Mouse (Mus musculus): ENCODE measurements at regions not wholly inside any gene's neighbourhood (a gene's known extent, or its start where the extent isn't known, plus 50 kb on each side); places are given as distances from the start of the nearest gene placed in this dataset.

DNA sequence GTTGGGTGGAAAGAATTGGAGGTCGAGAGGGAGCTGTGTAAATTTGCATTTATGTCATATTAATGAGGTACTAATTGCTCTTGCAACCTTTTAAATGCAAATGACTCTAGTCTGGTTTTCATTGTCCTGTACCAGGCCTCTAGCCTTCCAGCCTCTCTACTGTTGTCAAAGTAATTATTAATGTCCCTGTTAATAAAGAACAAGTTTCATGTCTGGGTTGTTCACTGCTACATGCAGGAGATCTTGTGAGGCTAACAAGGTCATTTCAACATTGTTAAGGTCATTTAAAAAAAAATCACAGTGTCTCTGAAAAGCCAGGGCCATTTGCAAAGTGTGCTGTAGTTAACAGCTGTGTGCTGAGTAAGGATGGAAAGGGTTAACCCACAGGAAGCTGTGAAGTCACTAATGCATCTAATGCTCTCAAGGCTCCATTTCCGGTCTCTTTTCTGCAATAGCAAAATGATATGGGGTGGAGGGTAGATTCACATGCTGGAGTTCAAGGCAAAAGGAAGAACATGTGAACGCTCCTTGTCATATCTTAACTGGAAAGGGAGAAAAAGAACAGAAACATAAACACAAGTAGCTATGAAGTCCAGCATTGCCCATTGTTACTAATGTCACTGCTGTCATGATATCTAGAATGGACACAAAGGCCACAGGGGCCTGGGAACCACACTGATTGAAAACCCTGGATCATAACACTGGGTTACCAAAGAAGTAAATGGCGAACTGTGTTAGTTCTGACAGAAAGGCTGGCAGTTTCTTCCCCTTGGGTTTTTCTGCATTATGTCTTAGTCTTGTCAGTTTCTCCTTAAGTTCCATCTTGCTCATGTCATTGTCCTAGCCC, 197.5 kb upstream of the Id2 start:
- H3K27me3 ChIP-seq (replicated peaks), result no peaks in the 10 kb centered on the region
- no peak overlapping the region for H3K9ac ChIP-seq (ENCODE audit: insufficient read depth, low read depth)
- H3K36me3 ChIP-seq (replicated peaks in 1 of 2; ENCODE audit: control insufficient read depth in 1 of 2, insufficient read depth in 1 of 2, low read length in 1 of 2), result no peaks in the 10 kb centered on the region
- H3K4me1 ChIP-seq (ENCODE audit: control insufficient read depth in 1 of 2, insufficient read depth in 2 of 2), result peaks cover 0 to 10% of the 10 kb centered on the region in 2 experiments; a peak in 1 of 4 replicates
- no peak overlapping the region for H3K4me2 ChIP-seq (ENCODE audit: insufficient read depth, low read depth, poor library complexity, severe bottlenecking)
- no peak for DNase-seq (ENCODE audit: extremely low read depth)
- no peaks in the 10 kb centered on the region for H3K79me2 ChIP-seq (replicated peaks; ENCODE audit: control insufficient read depth, extremely low read depth, insufficient read depth, poor library complexity, severe bottlenecking)
- H3K27ac ChIP-seq (ENCODE audit: insufficient read depth, low read depth), result no peak overlapping the region
- in situ Hi-C loops (cut with MboI; ENCODE audit: low pct_ligation_motif_present, low pct_unique_long_range_greater_than_20kb, low sequenced_read_pairs) (no loop called here), dilution Hi-C loops (cut with MboI; ENCODE audit: extremely low pct_ligation_motif_present, extremely low pct_unique_long_range_greater_than_20kb, low sequenced_read_pairs) (no loop called here)
- H3K4me3 ChIP-seq (replicated peaks in 1 of 3; ENCODE audit: low read depth in 2 of 3, low read length in 2 of 3, poor library complexity in 1 of 3), result no peak overlapping the region
- TF ChIP-seq NRF1 (IDR thresholded peaks at IDR 0.05; ENCODE audit: low read depth, low read length) (no peak), ELF1 (IDR thresholded peaks at IDR 0.05; ENCODE audit: low read depth, low read length) (0 out of 2 replicates have a peak, but pooled peaks have one; percentile 16), CTCF (conservative IDR thresholded peaks at IDR 0.05 in 1 of 2, IDR thresholded peaks at IDR 0.05 in 1 of 2; ENCODE audit: low read depth in 2 of 2, low read length in 2 of 2) (no peak), BHLHE40 (IDR thresholded peaks at IDR 0.05; ENCODE audit: low read depth, low read length) (0 out of 2 replicates have a peak, but pooled peaks have one; percentile 20)
- no peaks in the 10 kb centered on the region for H3K9me3 ChIP-seq (replicated peaks; ENCODE audit: low read length)

DNA sequence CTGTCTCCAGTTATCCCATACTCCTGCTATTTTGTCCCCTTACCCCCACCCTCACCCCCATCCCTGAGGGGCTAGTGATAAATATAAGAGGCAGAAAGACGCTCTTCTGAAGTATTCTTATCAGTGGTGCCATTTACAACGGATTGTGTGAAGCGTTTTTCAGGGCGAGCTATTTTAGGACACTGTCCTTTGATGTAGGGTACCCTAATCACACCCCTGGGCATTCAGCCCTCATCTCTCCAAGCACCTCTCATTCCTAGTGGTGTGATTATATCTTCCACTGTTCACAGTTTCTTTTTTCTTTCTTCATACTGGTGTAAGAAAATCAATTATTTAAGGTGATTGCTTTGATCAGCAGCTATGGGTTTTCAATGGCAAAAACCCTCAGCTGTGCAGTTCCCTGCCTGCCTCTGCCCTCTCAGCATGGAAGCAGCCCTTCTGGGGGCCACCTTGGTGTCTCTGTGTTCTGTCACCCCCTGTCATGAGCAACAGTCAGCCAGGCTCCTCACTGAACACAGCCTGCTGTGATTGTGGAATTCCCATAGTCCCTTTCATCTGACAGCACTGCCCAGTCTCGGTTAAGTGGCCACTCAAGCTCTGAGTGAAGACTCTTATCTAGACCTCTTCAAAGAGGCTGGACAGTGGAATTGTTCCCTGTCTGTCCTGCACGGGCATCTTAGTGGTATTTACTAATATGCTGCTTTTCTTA, 196.7 kb upstream of the Id2 start:
- H3K79me2 ChIP-seq (replicated peaks; ENCODE audit: control insufficient read depth, extremely low read depth, insufficient read depth, poor library complexity, severe bottlenecking), result no peaks in the 10 kb centered on the region
- dilution Hi-C loops (cut with MboI; ENCODE audit: extremely low pct_ligation_motif_present, extremely low pct_unique_long_range_greater_than_20kb, low sequenced_read_pairs), result no loop called here
- DNase-seq (ENCODE audit: extremely low read depth), result no peak
- H3K9me3 ChIP-seq (replicated peaks; ENCODE audit: low read length), result no peaks in the 10 kb centered on the region
- TF ChIP-seq RAD21 (IDR thresholded peaks at IDR 0.05; ENCODE audit: low read depth, low read length) (no peak), BHLHE40 (IDR thresholded peaks at IDR 0.05; ENCODE audit: low read depth, low read length) (no peak), IRF4 (IDR thresholded peaks at IDR 0.05; ENCODE audit: low read depth, low read length) (no peak), CTCF (conservative IDR thresholded peaks at IDR 0.05 in 1 of 2, IDR thresholded peaks at IDR 0.05 in 1 of 2; ENCODE audit: low read depth in 2 of 2, low read length in 2 of 2) (no peak), KAT2A (IDR thresholded peaks at IDR 0.05; ENCODE audit: insufficient replicate concordance, low read length) (no peak), GABPA (IDR thresholded peaks at IDR 0.05; ENCODE audit: insufficient replicate concordance, low read depth, low read length) (no peak), RCOR1 (conservative IDR thresholded peaks at IDR 0.05; ENCODE audit: low read depth, low read length) (no peak), ZNF384 (IDR thresholded peaks at IDR 0.05; ENCODE audit: low read depth, low read length) (no peak), TBP (conservative IDR thresholded peaks at IDR 0.05; ENCODE audit: low read depth, low read length) (no peak), CHD1 (IDR thresholded peaks at IDR 0.05; ENCODE audit: low read depth, low read length) (no peak), EP300 (IDR thresholded peaks at IDR 0.05; ENCODE audit: low read length) (no peak), ELF1 (IDR thresholded peaks at IDR 0.05; ENCODE audit: low read depth, low read length) (no peak), SMC3 (IDR thresholded peaks at IDR 0.05; ENCODE audit: low read depth, low read length) (no peak), MAFK (IDR thresholded peaks at IDR 0.05; ENCODE audit: insufficient replicate concordance, low read length) (no peak), USF1 (IDR thresholded peaks at IDR 0.05; ENCODE audit: low read depth, low read length) (no peak), POLR2AphosphoS2 (IDR thresholded peaks at IDR 0.05; ENCODE audit: low read depth, low read length) (no peak)
- no peaks in the 10 kb centered on the region for H3K27me3 ChIP-seq (replicated peaks)
- H3K27ac ChIP-seq (ENCODE audit: insufficient read depth, low read depth), result no peak overlapping the region
- in situ Hi-C loops (cut with MboI; ENCODE audit: low pct_ligation_motif_present, low pct_unique_long_range_greater_than_20kb, low sequenced_read_pairs), result no loop called here
- peaks cover 0 to 10% of the 10 kb centered on the region in 2 experiments; a peak in 1 of 4 replicates for H3K4me1 ChIP-seq (ENCODE audit: control insufficient read depth in 1 of 2, insufficient read depth in 2 of 2)
- no peak overlapping the region for H3K4me3 ChIP-seq (replicated peaks in 1 of 3; ENCODE audit: low read depth in 2 of 3, low read length in 2 of 3, poor library complexity in 1 of 3)
- H3K9ac ChIP-seq (ENCODE audit: insufficient read depth, low read depth), result no peak overlapping the region
- H3K36me3 ChIP-seq (replicated peaks in 1 of 2; ENCODE audit: control insufficient read depth in 1 of 2, insufficient read depth in 1 of 2, low read length in 1 of 2), result no peaks in the 10 kb centered on the region
- no peak overlapping the region for H3K4me2 ChIP-seq (ENCODE audit: insufficient read depth, low read depth, poor library complexity, severe bottlenecking)
